Mouse (Mus musculus) CH12F3 (cell line): ENCODE measurements around the gene Vegfb.

Source experiments
- in situ Hi-C: fragments of 300-500 bp; cut with MboI; formaldehyde crosslinking; loops from 2 replicates; pipeline ENCODE4 v1.14.3; 2020; ENCODE audit warnings: low sequenced_read_pairs

Gene Vegfb

GRCm38 (mm10) chr19:6942249-6942691 lies 45.2 kb downstream of the Vegfb start, which contains the start of gene Gpr137:
Gene Gpr137 (minus strand): TSS chr19:6942480.
- in situ Hi-C loops: no loop called here

DNA sequence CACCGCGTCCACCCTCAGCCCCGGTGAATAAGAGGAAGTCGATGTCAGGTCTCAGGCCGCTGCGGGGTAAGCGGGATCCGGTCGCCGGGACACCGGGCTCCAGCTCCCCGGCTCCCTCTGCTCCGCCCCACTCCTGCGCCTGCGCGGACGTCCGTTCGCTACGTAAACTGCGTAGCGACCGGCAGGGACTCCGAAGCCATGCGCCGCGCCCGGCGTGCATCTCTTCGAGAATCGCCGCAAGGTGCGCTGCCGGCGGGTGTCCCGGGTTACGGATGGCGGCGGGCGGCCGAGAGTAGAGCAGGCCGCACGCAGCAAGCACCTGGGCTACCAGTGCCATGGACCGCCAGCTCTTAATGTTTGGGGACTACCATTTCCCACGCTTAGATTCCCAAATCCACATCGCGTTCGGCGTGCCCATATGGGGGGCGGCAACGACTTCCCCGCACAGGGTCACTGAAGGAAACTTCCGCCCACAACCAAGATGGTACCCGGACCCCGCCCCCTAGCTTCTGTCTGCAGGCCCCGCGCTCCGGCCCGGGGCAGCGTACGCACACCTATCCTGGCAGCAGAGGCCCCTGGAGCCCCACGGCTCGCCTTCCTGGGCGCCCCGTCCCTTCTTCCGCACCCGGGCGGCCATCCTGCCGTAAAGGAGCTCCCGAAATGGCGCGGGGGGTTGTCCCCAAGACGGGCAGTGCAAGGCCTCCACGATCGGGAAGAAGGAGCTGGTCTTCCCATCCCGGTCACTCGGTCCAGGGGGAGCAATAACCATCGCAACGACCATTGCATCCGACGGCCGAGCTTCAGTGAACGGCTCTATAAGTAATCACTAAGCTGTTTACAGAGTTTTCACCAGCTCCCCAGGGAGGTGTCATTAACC lies 45.8 kb downstream of the Vegfb start, which contains the start of gene Bad:
Gene Bad, plus strand, starts transcription at position 490 of the 877 bp plus-strand sequence.
- in situ Hi-C loops: no loop called here

DNA sequence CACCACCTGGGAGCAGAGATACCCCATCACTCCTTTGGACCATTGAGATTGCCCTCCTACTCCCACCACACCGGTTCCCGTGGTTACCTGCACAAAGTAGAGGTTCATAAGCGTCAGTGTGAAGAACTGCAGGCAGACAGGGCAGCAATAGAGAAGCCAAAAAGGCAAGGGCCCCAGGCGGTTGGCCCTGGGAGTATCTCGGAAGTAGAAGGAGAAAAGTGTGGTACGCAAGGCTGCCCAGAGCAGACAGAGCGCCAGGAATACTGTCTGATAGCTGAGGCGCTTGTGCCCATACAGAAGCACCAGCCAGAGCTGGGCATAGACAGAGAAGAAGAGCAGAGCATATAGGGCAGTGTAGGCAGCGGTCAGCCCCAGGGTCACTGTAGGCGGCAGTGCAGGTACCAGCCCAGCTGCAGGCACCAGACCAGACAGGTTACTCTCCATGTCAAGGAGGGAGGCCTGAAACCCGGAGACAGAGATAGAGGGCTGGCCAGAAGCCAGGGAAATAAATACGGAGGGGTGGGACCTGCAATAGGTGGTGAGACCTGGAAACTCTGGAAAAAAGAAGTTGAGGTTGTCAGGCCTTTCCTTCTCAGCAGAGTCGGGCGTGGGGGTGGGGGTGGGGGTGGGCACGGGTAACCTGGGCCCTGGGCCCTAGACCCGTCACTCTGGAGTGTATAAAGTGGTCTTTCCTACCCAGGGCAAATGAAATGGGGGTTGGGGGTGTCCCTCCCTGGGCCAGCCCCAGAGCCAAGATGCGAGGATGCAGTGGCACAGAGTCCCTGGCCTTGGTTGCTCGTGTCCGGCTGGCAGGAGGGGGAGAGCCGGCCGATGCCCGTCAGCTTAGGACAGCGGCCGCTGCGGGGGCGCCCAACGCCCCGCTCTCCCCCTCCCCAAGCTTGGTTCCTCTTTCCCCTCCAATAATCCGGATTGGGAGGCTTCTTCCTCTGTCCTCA lies 46.8 kb downstream of the Vegfb start:
- in situ Hi-C loops: no loop called here

GRCm38 (mm10) chr19:6939106-6940002 lies 48.1 kb downstream of the Vegfb start:
- in situ Hi-C loops: no loop called here

DNA sequence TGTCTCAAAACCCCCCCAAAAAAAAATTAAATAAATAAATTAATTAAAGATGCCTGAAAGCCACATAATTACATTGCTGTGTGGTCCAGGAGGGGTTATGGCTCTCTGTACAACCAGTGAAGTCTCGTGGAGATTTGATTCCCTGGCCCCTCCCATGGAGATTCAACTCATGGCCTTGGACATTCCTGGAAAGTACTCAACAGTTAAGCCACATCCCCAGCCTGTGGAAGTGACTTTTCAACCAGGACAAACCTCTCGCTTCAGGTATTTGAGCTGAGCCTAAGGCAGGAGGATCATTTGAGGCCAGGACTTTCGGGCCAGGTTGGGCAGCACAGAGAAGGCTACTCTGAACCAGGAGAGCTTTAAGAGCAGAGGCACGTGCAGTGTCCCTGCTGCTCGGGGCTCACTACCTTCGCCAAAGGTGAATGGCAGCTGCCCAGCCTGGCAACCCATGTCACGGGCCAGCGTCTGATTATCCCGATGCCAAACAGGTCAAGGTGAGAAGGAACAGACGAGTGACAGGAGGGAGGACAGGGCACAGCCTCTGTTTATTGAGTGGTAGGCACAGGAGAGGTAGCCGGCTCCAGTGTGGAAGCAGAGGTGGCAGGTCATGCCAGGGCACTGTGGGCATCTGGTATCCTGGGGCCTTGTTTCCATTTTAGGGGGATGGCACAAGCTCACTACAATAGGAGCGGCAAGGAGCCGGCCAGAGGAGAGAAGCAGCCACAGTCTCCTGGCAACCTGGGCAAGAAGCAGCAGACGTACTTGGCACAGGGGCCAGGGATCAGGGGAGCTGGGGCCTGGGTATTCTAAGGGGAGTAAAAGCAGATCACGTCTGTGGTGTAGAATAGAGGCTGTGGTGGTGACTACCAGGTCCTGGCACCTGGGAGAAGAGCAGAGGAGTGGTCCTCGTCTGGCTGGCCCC lies 49.6 kb downstream of the Vegfb start:
- in situ Hi-C loops: no loop called here

GRCm38 (mm10) chr19:6936299-6936698 lies 51.2 kb downstream of the Vegfb start:
- in situ Hi-C loops: no loop called here

GRCm38 (mm10) chr19:6934195-6934977 lies 53.1 kb downstream of the Vegfb start, which contains the start of gene Kcnk4:
Gene Kcnk4 (minus strand): TSS chr19:6934515.
- in situ Hi-C loops: no loop called here

- in situ Hi-C loops: no loop called here
These were observed 53.8 kb downstream of the Vegfb start for GRCm38 (mm10) chr19:6933436-6934194.

- in situ Hi-C loops: no loop called here
These were observed 54.4 kb downstream of the Vegfb start for GRCm38 (mm10) chr19:6933102-6933435.
